Mouse (Mus musculus): ENCODE results near the gene Chit1. TPM values are rescaled to one million over a fixed set of nuclear protein-coding genes. Genes with fewer than 3 reads are reported as not detected.

Gene Chit1
- polyA plus RNA-seq, 1 experiment = not detected

GRCm38 (mm10) chr1:134166547-134166946 lies 55.5 kb downstream of the Chit1 start:
- Histone ChIP-seq H3K27me3 (replicated peaks) (peaks cover 52% of the 10 kb centered on the region), H3K9me3 (peaks cover 37% of the 10 kb centered on the region), H3K4me1 (peaks cover 19% of the 10 kb centered on the region), H3K36me3 (replicated peaks; ENCODE audit: low read length) (no peaks in the 10 kb centered on the region), H3K4me3 (replicated peaks) (no peak overlapping the region)
- TF ChIP-seq FLI1 (IDR thresholded peaks at IDR 0.05; ENCODE audit: low read length) (no peak), GATA1 (IDR thresholded peaks at IDR 0.05; ENCODE audit: borderline replicate concordance, low read length) (no peak)

- H3K27me3 ChIP-seq (replicated peaks) = peaks cover 49% of the 10 kb centered on the region
- H3K4me1 ChIP-seq = peaks cover 19% of the 10 kb centered on the region
- peaks cover 37% of the 10 kb centered on the region for H3K9me3 ChIP-seq
- TF ChIP-seq GATA1 (IDR thresholded peaks at IDR 0.05; ENCODE audit: borderline replicate concordance, low read length) (no peak), FLI1 (IDR thresholded peaks at IDR 0.05; ENCODE audit: low read length) (no peak)
- peak overlapping the region; percentile 35 for H3K4me3 ChIP-seq (replicated peaks)
- no peaks in the 10 kb centered on the region for H3K36me3 ChIP-seq (replicated peaks; ENCODE audit: low read length)
Observed at GRCm38 (mm10) chr1:134167416-134168305, 56.6 kb downstream of the Chit1 start.

- no peaks in the 10 kb centered on the region for H3K36me3 ChIP-seq (replicated peaks; ENCODE audit: low read length)
- no peak overlapping the region for H3K4me3 ChIP-seq (replicated peaks)
- peaks cover 51% of the 10 kb centered on the region for H3K27me3 ChIP-seq (replicated peaks)
- peaks cover 37% of the 10 kb centered on the region for H3K9me3 ChIP-seq
- H3K4me1 ChIP-seq = peaks cover 19% of the 10 kb centered on the region
- TF ChIP-seq GATA1 (IDR thresholded peaks at IDR 0.05; ENCODE audit: borderline replicate concordance, low read length) (no peak), FLI1 (IDR thresholded peaks at IDR 0.05; ENCODE audit: low read length) (no peak)
Observed at GRCm38 (mm10) chr1:134168567-134168966, 57.5 kb downstream of the Chit1 start.

GRCm38 (mm10) chr1:134168985-134169697 lies 58.1 kb downstream of the Chit1 start:
- Histone ChIP-seq H3K4me3 (replicated peaks) (no peak overlapping the region), H3K9me3 (peaks cover 37% of the 10 kb centered on the region), H3K27me3 (replicated peaks) (peaks cover 48% of the 10 kb centered on the region), H3K4me1 (peaks cover 19% of the 10 kb centered on the region), H3K36me3 (replicated peaks; ENCODE audit: low read length) (no peaks in the 10 kb centered on the region)
- no peak for TF ChIP-seq FLI1 (IDR thresholded peaks at IDR 0.05; ENCODE audit: low read length)
- no peak for TF ChIP-seq GATA1 (IDR thresholded peaks at IDR 0.05; ENCODE audit: borderline replicate concordance, low read length)

- Histone ChIP-seq H3K36me3 (replicated peaks; ENCODE audit: low read length) (no peaks in the 10 kb centered on the region), H3K4me3 (replicated peaks) (no peak overlapping the region), H3K4me1 (peaks cover 14% of the 10 kb centered on the region), H3K9me3 (peaks cover 24% of the 10 kb centered on the region), H3K27me3 (replicated peaks) (peaks cover 47% of the 10 kb centered on the region)
- TF ChIP-seq GATA1 (IDR thresholded peaks at IDR 0.05; ENCODE audit: borderline replicate concordance, low read length) (no peak), FLI1 (IDR thresholded peaks at IDR 0.05; ENCODE audit: low read length) (no peak)
Observed at GRCm38 (mm10) chr1:134173081-134173480, 62.0 kb downstream of the Chit1 start.

GRCm38 (mm10) chr1:134177976-134178375 lies 66.9 kb downstream of the Chit1 start:
- peaks cover 5% of the 10 kb centered on the region; the same call in 1 of the 2 replicates for H3K4me1 ChIP-seq
- TF ChIP-seq FLI1 (IDR thresholded peaks at IDR 0.05; ENCODE audit: low read length) (no peak), GATA1 (IDR thresholded peaks at IDR 0.05; ENCODE audit: borderline replicate concordance, low read length) (no peak)

GRCm38 (mm10) chr1:134182025-134182424 lies 71.0 kb downstream of the Chit1 start, which contains the start of gene Chil1:
Gene Chil1, plus strand, starts transcription at chr1:134182176.
- TF ChIP-seq FLI1 (IDR thresholded peaks at IDR 0.05; ENCODE audit: low read length) (no peak), GATA1 (IDR thresholded peaks at IDR 0.05; ENCODE audit: borderline replicate concordance, low read length) (no peak)
- no peaks in the 10 kb centered on the region for H3K9me3 ChIP-seq
- H3K4me3 ChIP-seq (replicated peaks) = no peak within 1 kb of the TSS
- H3K36me3 ChIP-seq (replicated peaks; ENCODE audit: low read length) = no peaks in the 10 kb centered on the region
- H3K4me1 ChIP-seq = no peaks in the 10 kb centered on the region; the same call in 1 of the 2 replicates
- peaks cover 68% of the 10 kb centered on the region for H3K27me3 ChIP-seq (replicated peaks)

More at GRCm38 (mm10) chr1:134177976-134178375, 66.9 kb downstream of the Chit1 start:
- H3K4me3 ChIP-seq (replicated peaks) = no peak overlapping the region
- no peaks in the 10 kb centered on the region for H3K9me3 ChIP-seq
- no peaks in the 10 kb centered on the region for H3K36me3 ChIP-seq (replicated peaks; ENCODE audit: low read length)
- peaks cover 54% of the 10 kb centered on the region for H3K27me3 ChIP-seq (replicated peaks)

GRCm38 (mm10) chr1:134184089-134184488 lies 73.0 kb downstream of the Chit1 start:
- peaks cover 76% of the 10 kb centered on the region for H3K27me3 ChIP-seq (replicated peaks)
- H3K4me1 ChIP-seq = peaks cover 8% of the 10 kb centered on the region
- H3K4me3 ChIP-seq (replicated peaks) = no peak overlapping the region

GRCm38 (mm10) chr1:134188217-134188616 lies 77.2 kb downstream of the Chit1 start:
- H3K4me3 ChIP-seq (replicated peaks) = no peak overlapping the region
- H3K9me3 ChIP-seq = no peaks in the 10 kb centered on the region
- TF ChIP-seq FLI1 (IDR thresholded peaks at IDR 0.05; ENCODE audit: low read length) (no peak), GATA1 (IDR thresholded peaks at IDR 0.05; ENCODE audit: borderline replicate concordance, low read length) (no peak)
- H3K36me3 ChIP-seq (replicated peaks; ENCODE audit: low read length) = no peaks in the 10 kb centered on the region
- H3K4me1 ChIP-seq = peaks cover 20% of the 10 kb centered on the region
- H3K27me3 ChIP-seq (replicated peaks) = peaks cover 86% of the 10 kb centered on the region

More at GRCm38 (mm10) chr1:134184089-134184488, 73.0 kb downstream of the Chit1 start:
- TF ChIP-seq GATA1 (IDR thresholded peaks at IDR 0.05; ENCODE audit: borderline replicate concordance, low read length) = no peak
- TF ChIP-seq FLI1 (IDR thresholded peaks at IDR 0.05; ENCODE audit: low read length) = no peak
- Histone ChIP-seq H3K9me3 (no peaks in the 10 kb centered on the region), H3K36me3 (replicated peaks; ENCODE audit: low read length) (no peaks in the 10 kb centered on the region)
